Mouse (Mus musculus): ENCODE data around the gene Bok. TPM values are rescaled to one million over a fixed set of nuclear protein-coding genes. Genes with fewer than 3 reads are reported as not detected.

Gene Bok
- 24.6 and 25.6 TPM in 2 replicates for polyA plus RNA-seq (2014; fragmentation: Nextera tagmentation; extraction: Ambion mirVana)

- Histone ChIP-seq H3K9ac (replicated peaks; ENCODE audit: low read length) (peak within 1 kb of the TSS; percentile 79), H3K4me2 (ENCODE audit: low read depth, low read length) (peak within 1 kb of the TSS; percentile 89), H3K27ac (replicated peaks; ENCODE audit: low read depth, low read length) (no peak within 1 kb of the TSS), H3K4me1 (ENCODE audit: control insufficient read depth, insufficient read depth, low read length) (no peaks in the 10 kb centered on the region), H3K27me3 (ENCODE audit: control insufficient read depth, insufficient read depth, low read length) (peaks cover 5% of the 10 kb centered on the region), H3K9me3 (replicated peaks; ENCODE audit: control insufficient read depth, low read length) (no peaks in the 10 kb centered on the region), H3K36me3 (replicated peaks; ENCODE audit: control insufficient read depth, insufficient read depth, low read depth, low read length) (no peaks in the 10 kb centered on the region), H3K4me3 (ENCODE audit: low read depth, low read length) (peak within 1 kb of the TSS; percentile 59)
- WGBS: under 1% methylated on average over 78 of the region's 78 CpGs
- ATAC-seq (replicated peaks; ENCODE audit: insufficient number of reproducible peaks, low FRiP score, low TSS enrichment, low read depth) (peak; percentile 32), DNase-seq (ENCODE audit: low spot score) (peak; percentile 76)
Measured at GRCm38 (mm10) chr1:93685401-93686244, at the start of gene Bok. Gene Bok, plus strand, starts transcription at chr1:93685660.

- Histone ChIP-seq H3K27me3 (ENCODE audit: control insufficient read depth, insufficient read depth, low read length) (no peaks in the 10 kb centered on the region), H3K9ac (replicated peaks; ENCODE audit: low read length) (peak overlapping the region; percentile 68), H3K4me1 (ENCODE audit: control insufficient read depth, insufficient read depth, low read length) (no peaks in the 10 kb centered on the region), H3K9me3 (replicated peaks; ENCODE audit: control insufficient read depth, low read length) (no peaks in the 10 kb centered on the region), H3K4me2 (ENCODE audit: low read depth, low read length) (peak overlapping the region; percentile 66), H3K4me3 (ENCODE audit: low read depth, low read length) (peak overlapping the region; percentile 86), H3K27ac (replicated peaks; ENCODE audit: low read depth, low read length) (no peak overlapping the region), H3K36me3 (replicated peaks; ENCODE audit: control insufficient read depth, insufficient read depth, low read depth, low read length) (no peaks in the 10 kb centered on the region)
- ATAC-seq (replicated peaks; ENCODE audit: insufficient number of reproducible peaks, low FRiP score, low TSS enrichment, low read depth): peak; percentile 7
- WGBS: 34% methylated on average over 7 of the region's 7 CpGs
- DNase-seq (ENCODE audit: low spot score): peak; percentile 41
Measured at GRCm38 (mm10) chr1:93636211-93636897, 49.1 kb upstream of the Bok start.

GRCm38 (mm10) chr1:93641978-93642377 lies 43.5 kb upstream of the Bok start:
- 90% methylated on average over 2 of the region's 2 CpGs for WGBS
- no peaks in the 10 kb centered on the region for H3K9me3 ChIP-seq (replicated peaks; ENCODE audit: control insufficient read depth, low read length)
- H3K4me1 ChIP-seq (ENCODE audit: control insufficient read depth, insufficient read depth, low read length): no peaks in the 10 kb centered on the region
- H3K36me3 ChIP-seq (replicated peaks; ENCODE audit: control insufficient read depth, insufficient read depth, low read depth, low read length): no peaks in the 10 kb centered on the region
- no peak overlapping the region for H3K9ac ChIP-seq (replicated peaks; ENCODE audit: low read length)
- H3K4me3 ChIP-seq (ENCODE audit: low read depth, low read length): no peak overlapping the region
- no peak overlapping the region for H3K27ac ChIP-seq (replicated peaks; ENCODE audit: low read depth, low read length)
- H3K27me3 ChIP-seq (ENCODE audit: control insufficient read depth, insufficient read depth, low read length): no peaks in the 10 kb centered on the region
- DNase-seq (ENCODE audit: low spot score) (no peak), ATAC-seq (replicated peaks; ENCODE audit: insufficient number of reproducible peaks, low FRiP score, low TSS enrichment, low read depth) (no peak)
- H3K4me2 ChIP-seq (ENCODE audit: low read depth, low read length): no peak overlapping the region

- 91% methylated on average over 2 of the region's 2 CpGs for WGBS
- ATAC-seq (replicated peaks; ENCODE audit: insufficient number of reproducible peaks, low FRiP score, low TSS enrichment, low read depth): no peak
- no peak for DNase-seq (ENCODE audit: low spot score)
- H3K4me2 ChIP-seq (ENCODE audit: low read depth, low read length): no peak overlapping the region
- H3K9ac ChIP-seq (replicated peaks; ENCODE audit: low read length): no peak overlapping the region
- no peaks in the 10 kb centered on the region for H3K9me3 ChIP-seq (replicated peaks; ENCODE audit: control insufficient read depth, low read length)
- no peak overlapping the region for H3K27ac ChIP-seq (replicated peaks; ENCODE audit: low read depth, low read length)
- H3K27me3 ChIP-seq (ENCODE audit: control insufficient read depth, insufficient read depth, low read length): no peaks in the 10 kb centered on the region
- H3K36me3 ChIP-seq (replicated peaks; ENCODE audit: control insufficient read depth, insufficient read depth, low read depth, low read length): no peaks in the 10 kb centered on the region
- no peaks in the 10 kb centered on the region for H3K4me1 ChIP-seq (ENCODE audit: control insufficient read depth, insufficient read depth, low read length)
- no peak overlapping the region for H3K4me3 ChIP-seq (ENCODE audit: low read depth, low read length)
Measured at GRCm38 (mm10) chr1:93642692-93643091, 42.8 kb upstream of the Bok start.

GRCm38 (mm10) chr1:93649604-93650172 lies 35.8 kb upstream of the Bok start:
- no peak for DNase-seq (ENCODE audit: low spot score)
- Histone ChIP-seq H3K36me3 (replicated peaks; ENCODE audit: control insufficient read depth, insufficient read depth, low read depth, low read length) (no peaks in the 10 kb centered on the region), H3K9me3 (replicated peaks; ENCODE audit: control insufficient read depth, low read length) (no peaks in the 10 kb centered on the region), H3K4me3 (ENCODE audit: low read depth, low read length) (no peak overlapping the region), H3K4me2 (ENCODE audit: low read depth, low read length) (no peak overlapping the region), H3K4me1 (ENCODE audit: control insufficient read depth, insufficient read depth, low read length) (no peaks in the 10 kb centered on the region), H3K9ac (replicated peaks; ENCODE audit: low read length) (no peak overlapping the region), H3K27me3 (ENCODE audit: control insufficient read depth, insufficient read depth, low read length) (no peaks in the 10 kb centered on the region), H3K27ac (replicated peaks; ENCODE audit: low read depth, low read length) (no peak overlapping the region)
- no peak for ATAC-seq (replicated peaks; ENCODE audit: insufficient number of reproducible peaks, low FRiP score, low TSS enrichment, low read depth)
- WGBS: 77% methylated on average over 5 of the region's 5 CpGs

GRCm38 (mm10) chr1:93654275-93654674 lies 31.2 kb upstream of the Bok start:
- 40% methylated on average over 2 of the region's 2 CpGs for WGBS
- no peaks in the 10 kb centered on the region for H3K36me3 ChIP-seq (replicated peaks; ENCODE audit: control insufficient read depth, insufficient read depth, low read depth, low read length)
- DNase-seq (ENCODE audit: low spot score) (no peak), ATAC-seq (replicated peaks; ENCODE audit: insufficient number of reproducible peaks, low FRiP score, low TSS enrichment, low read depth) (no peak)
- no peak overlapping the region for H3K9ac ChIP-seq (replicated peaks; ENCODE audit: low read length)
- H3K27me3 ChIP-seq (ENCODE audit: control insufficient read depth, insufficient read depth, low read length): no peaks in the 10 kb centered on the region
- H3K4me1 ChIP-seq (ENCODE audit: control insufficient read depth, insufficient read depth, low read length): no peaks in the 10 kb centered on the region
- H3K9me3 ChIP-seq (replicated peaks; ENCODE audit: control insufficient read depth, low read length): no peaks in the 10 kb centered on the region
- H3K27ac ChIP-seq (replicated peaks; ENCODE audit: low read depth, low read length): no peak overlapping the region
- no peak overlapping the region for H3K4me2 ChIP-seq (ENCODE audit: low read depth, low read length)
- H3K4me3 ChIP-seq (ENCODE audit: low read depth, low read length): no peak overlapping the region

- no peak for ATAC-seq (replicated peaks; ENCODE audit: insufficient number of reproducible peaks, low FRiP score, low TSS enrichment, low read depth)
- Histone ChIP-seq H3K36me3 (replicated peaks; ENCODE audit: control insufficient read depth, insufficient read depth, low read depth, low read length) (no peaks in the 10 kb centered on the region), H3K27ac (replicated peaks; ENCODE audit: low read depth, low read length) (no peak overlapping the region), H3K4me3 (ENCODE audit: low read depth, low read length) (no peak overlapping the region), H3K4me2 (ENCODE audit: low read depth, low read length) (no peak overlapping the region), H3K9ac (replicated peaks; ENCODE audit: low read length) (no peak overlapping the region), H3K9me3 (replicated peaks; ENCODE audit: control insufficient read depth, low read length) (no peaks in the 10 kb centered on the region), H3K4me1 (ENCODE audit: control insufficient read depth, insufficient read depth, low read length) (no peaks in the 10 kb centered on the region), H3K27me3 (ENCODE audit: control insufficient read depth, insufficient read depth, low read length) (no peaks in the 10 kb centered on the region)
- WGBS: 57% methylated on average over 2 of the region's 2 CpGs
- no peak for DNase-seq (ENCODE audit: low spot score)
Measured at GRCm38 (mm10) chr1:93654798-93655197, 30.7 kb upstream of the Bok start.
